Mouse (Mus musculus): Measurements from ENCODE around the gene Fgfbp1. TPM values are rescaled to one million over a fixed set of nuclear protein-coding genes. Genes with fewer than 3 reads are reported as not detected.

Gene Fgfbp1
- total RNA-seq (2022): 1 to 10 TPM; 3.0 to 7.8 (median 5.4) TPM

DNA sequence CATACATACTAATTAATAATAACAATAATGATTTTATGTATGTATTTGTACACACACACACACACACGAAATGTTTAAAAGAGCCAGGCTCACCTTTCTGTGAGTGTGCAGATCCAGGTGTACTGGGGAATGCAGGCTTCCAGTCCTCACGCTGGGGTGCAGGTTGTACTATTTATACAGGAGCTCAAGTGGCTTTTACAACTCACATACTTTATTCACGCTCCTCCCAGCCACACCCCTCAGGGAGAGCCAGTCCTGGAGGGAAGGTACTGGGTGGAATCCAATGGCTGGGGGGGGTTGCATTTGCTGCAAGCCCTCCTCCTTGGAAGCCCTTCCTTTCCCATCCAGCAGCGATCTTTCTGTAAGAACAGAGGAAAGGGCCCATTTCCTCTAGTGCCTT, at the start of gene Fgfbp1:
Gene Fgfbp1, minus strand, starts transcription at position 160 of the 400 bp plus-strand sequence.
- DNase-seq (ENCODE audit: low spot score in 2 of 2): no peak

DNA sequence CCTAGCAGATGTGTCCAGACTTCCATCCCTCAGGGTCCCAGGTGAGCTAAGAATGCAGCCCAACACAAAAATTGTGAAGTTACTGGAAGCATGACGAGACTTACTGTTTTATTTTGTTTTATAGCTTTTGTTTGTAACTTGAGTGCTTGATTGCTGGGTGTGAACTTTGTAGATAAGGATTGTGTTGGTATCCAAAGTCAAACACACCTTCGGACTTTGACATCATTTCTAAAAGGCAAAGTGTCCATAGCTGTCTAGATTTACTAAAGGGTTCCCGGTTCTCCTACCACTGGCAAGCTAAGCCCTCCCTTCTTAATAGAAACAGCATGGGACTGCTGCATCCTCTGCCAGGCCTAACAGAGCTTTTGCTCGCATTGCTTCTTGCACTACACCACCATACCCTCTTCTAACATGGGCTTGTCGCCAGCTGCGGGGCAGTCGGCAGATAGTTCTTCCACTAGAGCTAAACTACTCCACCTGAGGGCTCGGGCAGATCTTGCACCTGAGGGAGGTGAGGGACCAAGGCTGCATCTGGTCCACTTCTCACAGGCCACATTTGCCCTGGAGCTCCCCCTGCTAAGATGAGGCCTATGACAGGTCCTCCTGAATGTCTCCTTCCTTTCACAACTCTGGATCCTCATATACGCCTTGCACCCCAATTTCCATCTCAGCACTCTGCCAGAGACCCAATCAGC, 16.9 kb upstream of the Fgfbp1 start:
- no peak for DNase-seq (ENCODE audit: low spot score in 2 of 2)

DNA sequence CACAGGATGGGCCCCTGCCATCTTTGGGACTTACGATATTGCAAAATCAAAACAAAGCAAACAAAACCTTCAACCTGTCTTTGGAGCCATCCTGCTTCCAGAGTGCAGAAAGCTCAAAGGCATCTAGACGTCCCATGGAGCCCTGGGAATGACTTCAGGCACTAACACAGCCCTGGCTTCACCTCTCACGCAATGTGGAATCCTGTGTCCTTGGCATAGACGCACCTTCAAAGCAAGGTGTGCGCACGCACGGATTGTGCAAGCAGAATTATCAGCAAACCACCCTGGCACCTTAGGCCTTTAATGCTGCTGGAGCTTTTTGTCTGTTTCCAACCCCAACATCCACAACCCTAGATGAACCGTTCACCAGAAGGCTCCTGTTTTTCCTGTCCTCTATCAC, 16.0 kb upstream of the Fgfbp1 start:
- DNase-seq (ENCODE audit: low spot score in 2 of 2): no peak

DNA sequence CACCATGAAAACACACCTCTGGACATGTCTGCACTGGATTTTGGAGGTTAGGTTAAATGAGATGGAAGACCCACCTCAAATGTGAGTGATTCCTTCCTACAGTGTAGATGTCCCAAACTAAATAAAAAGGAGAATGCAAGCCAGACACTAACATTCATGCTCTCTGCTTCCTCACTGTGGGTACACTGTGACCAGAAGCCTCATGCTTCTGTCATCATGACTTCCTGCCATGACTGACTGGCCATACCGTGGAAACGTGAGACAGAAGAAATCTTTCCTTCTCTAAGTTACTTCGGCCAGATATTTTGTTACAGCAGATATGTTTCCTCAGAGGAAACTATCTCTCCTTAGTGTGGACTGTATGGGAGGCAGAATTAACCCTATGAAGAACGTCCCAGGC, 14.6 kb upstream of the Fgfbp1 start:
- no peak for DNase-seq (ENCODE audit: low spot score in 2 of 2)

DNA sequence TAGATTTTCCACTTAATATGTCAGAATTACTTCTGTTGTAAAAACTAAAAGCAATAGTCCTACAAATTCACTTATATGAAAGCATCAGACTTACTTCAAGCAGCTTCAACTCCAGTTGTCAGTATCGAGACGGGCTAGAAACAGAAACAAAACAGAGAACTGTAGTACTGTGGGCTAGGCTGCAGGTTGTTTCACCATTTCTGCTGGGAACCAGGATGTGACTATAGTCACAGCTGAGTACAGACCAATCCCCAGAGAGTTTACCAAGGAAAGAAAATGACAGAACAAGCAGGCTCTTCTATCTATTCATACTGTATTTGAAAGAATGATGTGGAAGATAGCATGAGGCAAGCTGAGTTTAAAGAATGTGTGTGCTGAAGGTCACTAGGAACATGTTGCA, 13.4 kb upstream of the Fgfbp1 start:
- no peak for DNase-seq (ENCODE audit: low spot score in 2 of 2)

DNA sequence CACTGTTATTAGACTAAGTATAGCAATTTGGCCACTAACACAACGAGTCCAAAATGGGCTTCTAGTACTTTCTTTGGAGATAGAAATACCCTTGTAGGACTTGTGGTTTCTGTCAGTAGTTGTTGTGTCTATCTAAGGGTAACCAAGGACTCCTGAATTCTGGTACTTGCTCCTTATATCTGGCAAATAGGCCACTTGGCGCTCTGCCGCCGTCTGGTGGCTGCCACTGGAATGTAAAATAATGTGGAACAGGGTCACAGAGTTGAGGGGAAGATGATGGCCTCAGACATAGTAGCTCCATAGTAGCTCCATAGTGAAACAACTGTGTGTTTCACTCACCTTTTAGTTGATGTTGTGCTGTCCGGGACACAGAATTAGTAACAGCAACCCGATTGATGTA, 8.7 kb upstream of the Fgfbp1 start:
- peak in 1 of 2 experiments; percentile 6 for DNase-seq (ENCODE audit: low spot score in 2 of 2)

DNA sequence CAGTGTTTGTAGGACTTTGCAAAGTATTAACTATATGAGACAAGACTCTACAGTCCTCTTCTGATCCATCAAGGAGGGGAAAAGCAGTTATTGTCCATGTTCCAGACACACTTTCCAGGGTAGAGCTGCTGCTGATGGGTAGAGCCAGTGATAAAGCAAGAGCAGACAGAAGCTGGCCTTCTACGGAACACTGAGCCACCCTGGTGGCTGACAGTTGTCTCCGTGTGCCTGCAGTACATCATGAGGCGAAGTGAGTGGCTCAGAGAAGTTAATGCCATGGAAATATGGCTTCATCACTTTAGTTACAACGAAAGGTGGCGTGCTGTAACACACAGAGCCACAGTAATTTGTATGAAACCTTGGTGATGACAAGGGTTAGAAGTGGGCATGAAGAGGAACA, 7.4 kb upstream of the Fgfbp1 start:
- DNase-seq (ENCODE audit: low spot score in 2 of 2): no peak

DNA sequence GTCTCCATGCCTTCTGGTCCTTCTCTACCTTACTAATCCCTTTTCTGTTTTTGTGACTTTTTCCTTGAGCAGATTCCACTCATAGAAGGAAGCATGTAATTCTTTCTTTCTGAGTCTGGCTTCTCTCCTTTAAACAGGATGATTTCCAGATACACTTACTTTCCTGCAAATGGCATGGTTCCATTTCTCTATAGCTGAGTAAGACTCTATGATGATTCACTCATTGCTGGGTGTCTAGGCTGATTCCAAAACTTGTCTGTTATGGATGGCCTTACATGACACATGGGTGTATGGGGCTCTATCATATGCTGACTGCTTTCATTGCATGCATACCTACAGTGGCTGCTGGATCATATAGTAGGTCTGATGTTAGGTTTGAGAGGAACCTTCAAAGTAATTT, 4.6 kb upstream of the Fgfbp1 start:
- no peak for DNase-seq (ENCODE audit: low spot score in 2 of 2)

DNA sequence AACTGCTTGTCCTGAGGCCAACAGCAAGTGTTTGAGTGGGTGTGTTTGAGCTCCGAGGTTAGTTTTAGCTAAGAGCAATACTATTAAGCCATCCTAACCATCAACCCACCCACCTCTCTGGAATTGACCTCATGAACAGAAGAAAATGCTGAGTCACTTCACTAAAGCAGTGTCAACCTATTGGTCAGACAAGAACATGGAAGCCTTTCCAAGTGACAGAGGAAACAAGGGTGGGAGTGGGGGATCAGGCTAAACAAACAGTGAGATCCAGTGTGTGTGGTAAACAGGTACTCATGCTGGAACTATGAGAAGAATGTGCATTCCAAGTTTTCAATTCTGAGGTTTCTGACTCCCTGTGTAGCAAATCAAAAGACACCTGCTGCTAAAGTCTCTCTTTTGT, 1.3 kb upstream of the Fgfbp1 start:
- no peak for DNase-seq (ENCODE audit: low spot score in 2 of 2)

DNA sequence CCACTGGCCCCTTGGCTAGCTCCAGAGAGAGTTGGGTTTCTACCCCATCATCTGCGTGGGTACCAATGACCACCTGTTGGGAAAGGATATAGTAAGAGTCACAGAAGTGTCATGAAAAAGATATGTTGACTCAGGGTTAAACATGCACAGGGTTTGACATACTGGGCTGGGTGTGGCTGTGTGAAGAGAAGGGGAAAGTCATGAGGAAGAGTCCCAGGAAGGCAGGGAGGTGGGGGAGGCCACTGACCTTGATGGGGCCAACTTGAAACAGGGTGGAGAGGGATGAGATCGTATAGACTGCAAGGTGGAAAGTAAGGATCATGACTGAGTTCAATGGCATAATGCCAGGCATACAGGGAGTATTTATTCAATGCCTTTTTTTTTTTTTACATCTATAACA, 1.2 kb downstream of the Fgfbp1 start:
- no peak for DNase-seq (ENCODE audit: low spot score in 2 of 2)

DNA sequence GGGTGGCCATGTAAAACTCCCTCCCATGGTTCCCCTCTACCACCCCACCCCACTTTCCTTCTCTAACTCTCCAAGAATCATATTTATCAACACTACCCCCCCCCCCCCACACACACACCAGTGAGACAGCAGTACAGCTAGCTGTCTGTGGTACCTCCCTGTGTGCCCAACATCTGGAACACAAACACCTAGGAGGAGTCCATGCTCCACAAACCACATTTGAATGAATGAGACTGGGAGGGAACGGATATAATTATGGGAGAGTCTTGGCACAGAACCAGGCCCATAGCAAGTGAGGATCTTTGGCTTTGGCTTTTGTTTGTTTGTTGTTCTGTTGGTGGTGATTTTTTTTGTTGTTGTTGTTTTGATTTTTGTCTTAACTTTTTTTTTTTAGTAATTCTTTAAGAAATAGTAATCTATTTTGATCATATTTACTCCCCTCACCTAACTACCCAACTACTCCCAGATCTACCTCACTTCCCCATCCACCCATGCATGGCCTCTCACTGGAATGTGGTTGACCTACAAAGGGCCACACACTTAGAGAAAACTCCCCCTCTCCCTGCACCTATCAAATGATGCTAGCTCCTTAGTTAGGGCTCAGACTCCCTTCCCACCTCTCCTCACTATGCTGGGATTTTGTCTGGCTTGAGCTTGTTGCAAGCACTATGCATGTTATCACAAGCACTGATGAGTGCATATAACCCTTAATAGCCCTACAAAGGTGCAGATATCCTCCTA, 4.6 kb downstream of the Fgfbp1 start:
- no peak for DNase-seq (ENCODE audit: low spot score in 2 of 2)

DNA sequence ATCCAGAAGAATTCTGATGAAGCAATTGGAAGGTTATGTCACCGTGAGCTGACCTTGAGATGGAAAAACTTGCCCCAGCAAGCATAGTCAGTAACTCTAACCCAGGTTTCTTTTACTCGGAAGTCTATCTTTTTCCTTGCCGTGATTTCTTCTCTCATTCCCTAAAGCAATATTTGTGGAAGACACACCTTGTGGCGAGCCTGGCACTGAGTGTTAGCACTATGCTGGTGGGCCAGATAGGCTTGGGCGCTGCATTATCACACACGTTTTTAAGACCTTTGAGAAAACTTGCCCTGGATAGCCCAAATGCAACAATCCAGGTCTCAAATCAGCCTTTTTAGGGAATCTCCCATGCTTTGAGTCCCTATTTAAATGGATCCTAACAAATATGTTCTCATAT, 7.4 kb downstream of the Fgfbp1 start:
- DNase-seq (ENCODE audit: low spot score in 2 of 2): no peak

DNA sequence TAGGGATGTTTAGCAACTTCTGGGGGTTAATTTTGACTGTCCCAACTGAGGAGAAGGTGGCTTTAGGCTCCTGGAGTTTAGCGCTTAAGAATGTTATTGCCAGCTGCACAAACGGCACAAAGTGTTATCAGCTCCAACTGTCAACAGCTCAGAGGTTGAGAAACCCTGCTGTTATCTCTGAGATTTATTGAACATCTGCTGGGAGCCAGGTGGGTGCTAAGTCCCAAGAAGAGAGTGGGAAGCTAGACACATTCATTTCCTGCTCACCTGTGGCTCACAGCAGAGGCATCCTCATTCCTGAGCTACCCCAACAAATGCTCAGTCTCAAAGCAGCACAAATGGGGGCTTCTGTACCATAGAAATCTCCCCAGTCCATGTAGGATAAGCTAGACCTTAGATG, 10.4 kb downstream of the Fgfbp1 start:
- DNase-seq (ENCODE audit: low spot score in 2 of 2): no peak

DNA sequence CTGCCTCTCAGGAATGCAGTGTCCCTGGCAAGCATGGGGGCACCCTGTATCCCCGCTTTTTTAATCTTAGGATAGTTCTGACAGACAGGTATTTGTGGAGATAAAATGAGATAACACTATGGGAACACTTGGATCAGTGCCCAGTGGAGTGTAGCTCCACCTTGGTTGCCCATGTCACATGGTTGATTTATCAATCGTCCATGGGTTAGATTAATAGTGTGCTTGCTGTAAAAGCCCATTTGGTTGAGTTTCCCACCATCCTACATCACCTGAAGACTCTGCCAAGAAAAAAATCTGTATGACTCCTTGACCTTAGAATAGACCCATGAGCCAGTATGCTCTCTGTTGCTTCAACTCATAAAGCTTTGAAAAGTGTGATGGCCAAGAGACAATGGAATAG, 11.0 kb downstream of the Fgfbp1 start:
- DNase-seq (ENCODE audit: low spot score in 2 of 2): no peak

DNA sequence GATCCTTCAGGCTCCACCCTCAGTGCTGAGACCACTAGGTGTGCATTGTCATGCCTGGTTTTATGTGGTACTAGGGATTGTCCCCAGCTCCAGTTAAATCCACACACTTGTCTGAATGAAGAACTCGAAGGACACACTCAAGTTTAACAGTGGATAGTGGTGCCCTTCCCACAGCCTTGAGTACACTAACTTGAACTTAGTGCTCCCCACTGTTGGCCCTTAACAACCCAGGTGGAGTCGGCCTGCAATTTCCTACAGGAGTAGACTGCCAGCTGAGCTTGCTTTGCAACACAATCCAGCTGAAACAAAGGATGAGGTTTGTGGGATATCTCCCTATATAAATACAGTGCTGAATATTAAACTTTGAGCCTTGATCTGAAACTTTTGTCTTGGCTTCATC, 12.9 kb downstream of the Fgfbp1 start:
- DNase-seq (ENCODE audit: low spot score in 2 of 2): no peak

DNA sequence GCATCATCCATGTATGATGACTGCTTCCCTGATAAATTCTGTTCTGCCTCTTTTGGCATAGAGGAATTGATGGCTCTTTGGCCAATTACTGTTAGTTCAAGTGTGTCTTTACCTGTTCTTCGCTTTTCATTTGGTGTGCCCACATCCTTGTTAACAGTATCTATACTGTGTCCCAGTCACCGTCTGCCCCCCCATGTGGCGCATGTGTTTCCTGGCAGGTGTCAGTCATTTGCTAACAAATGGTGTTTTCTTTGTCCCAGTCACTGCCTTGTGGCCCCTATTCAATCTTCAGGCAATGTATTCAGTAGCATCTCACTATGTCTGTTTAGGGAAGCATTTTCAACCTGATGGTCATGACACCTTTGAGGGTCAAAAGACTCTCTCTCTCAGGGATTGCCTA, 20.5 kb downstream of the Fgfbp1 start:
- no peak for DNase-seq (ENCODE audit: low spot score in 2 of 2)

DNA sequence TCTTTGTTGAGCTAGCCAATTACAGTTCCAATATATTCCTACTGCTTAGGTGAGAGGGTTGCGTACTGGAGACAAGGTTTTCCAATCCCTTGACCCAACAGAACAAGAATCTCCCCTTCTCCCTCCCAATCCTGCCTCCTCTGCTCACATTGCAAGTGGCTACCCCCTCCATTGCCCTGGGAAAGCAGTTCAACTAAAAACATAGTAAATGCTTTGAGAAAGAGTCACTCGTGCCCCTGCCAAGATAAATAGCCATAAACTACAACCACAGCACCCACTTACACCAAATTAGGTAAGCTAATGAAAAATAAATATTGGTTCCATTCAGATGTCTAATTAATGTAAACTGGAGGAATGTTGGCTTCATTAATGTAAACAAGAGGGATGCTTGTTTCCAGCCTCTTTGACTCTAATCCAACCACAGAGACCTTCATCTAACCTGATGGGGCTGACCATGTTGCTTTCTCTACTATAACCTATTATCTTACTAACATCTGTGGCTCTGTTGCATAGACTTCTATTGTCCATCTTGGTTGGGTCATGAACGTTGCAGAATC, 21.6 kb downstream of the Fgfbp1 start:
- DNase-seq (ENCODE audit: low spot score in 2 of 2): no peak

DNA sequence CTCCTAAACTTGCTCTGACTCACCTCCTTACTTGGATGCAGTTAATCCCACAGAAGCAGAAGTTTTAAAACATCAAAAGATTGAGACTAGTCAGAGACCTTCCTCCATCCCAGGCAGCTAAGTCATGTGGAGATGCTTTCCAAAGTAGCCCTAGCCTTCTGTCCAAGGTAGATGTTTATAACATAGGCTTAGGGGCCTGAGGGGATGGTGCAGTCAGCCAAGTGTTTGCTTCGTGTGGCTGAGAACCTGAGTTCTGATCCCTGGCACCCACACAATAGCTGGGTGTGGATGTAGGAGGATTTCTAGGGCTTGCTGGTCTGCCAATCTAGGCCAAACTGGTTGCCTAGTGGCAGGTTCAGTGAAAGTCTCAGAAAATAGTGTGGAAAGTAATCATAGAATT, 28.3 kb downstream of the Fgfbp1 start:
- DNase-seq (ENCODE audit: low spot score in 2 of 2): no peak

DNA sequence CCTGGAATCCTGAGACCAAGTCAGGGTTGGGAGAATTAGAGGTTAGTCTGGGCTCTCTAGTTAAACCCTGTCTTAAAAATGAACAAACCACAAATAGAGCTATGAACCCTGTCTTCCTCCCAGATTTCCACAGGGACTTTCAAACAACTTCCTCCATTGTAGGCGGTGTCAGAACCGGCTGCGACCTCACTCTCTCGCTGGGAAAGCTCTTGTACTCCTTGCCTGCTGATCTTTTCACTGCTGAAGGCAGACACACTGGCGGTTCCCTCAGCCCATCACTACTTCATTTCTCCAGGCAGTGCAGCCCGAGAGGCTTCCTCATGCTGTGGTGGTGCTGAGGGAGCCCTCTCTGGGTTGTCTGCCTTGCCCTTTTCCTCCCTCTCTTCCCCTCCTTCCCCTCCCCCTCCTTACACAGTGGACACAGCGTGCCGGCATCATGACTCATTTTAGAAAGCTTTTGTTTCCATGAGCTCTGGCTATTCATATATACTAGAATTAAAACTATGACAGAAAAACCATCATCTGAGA, 32.8 kb downstream of the Fgfbp1 start:
- no peak for DNase-seq (ENCODE audit: low spot score in 2 of 2)

DNA sequence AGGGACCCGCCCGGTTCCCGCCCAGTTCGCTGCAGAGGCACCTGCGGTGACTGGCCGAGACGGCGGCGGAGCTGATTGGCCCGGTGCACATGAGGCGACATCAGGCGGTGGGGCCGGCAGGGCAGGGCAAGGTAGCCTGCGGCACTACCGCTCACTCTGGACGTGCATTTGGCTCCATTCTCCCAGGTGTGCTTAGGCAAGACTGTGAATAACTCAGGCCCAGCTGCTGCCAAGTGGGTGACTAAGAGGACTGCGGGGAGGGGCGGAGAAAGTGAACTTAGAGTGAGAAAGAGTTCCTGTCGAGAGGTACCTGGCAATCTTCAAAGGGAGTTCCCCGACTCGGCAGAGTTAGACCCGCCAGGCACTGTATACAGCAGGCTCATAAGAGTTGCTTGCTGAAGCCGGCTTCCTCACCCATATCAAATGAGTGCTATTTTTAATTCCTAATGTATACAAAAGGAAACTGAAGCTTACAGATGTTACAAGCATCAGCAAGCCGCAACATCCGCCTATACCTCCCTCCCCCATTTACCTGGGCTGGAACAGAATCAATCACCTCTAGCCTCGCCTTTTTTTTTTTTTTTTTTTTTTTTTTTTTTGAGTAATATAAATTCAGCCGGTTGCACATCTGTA, 33.4 kb downstream of the Fgfbp1 start:
- no peak for DNase-seq (ENCODE audit: low spot score in 2 of 2)

DNA sequence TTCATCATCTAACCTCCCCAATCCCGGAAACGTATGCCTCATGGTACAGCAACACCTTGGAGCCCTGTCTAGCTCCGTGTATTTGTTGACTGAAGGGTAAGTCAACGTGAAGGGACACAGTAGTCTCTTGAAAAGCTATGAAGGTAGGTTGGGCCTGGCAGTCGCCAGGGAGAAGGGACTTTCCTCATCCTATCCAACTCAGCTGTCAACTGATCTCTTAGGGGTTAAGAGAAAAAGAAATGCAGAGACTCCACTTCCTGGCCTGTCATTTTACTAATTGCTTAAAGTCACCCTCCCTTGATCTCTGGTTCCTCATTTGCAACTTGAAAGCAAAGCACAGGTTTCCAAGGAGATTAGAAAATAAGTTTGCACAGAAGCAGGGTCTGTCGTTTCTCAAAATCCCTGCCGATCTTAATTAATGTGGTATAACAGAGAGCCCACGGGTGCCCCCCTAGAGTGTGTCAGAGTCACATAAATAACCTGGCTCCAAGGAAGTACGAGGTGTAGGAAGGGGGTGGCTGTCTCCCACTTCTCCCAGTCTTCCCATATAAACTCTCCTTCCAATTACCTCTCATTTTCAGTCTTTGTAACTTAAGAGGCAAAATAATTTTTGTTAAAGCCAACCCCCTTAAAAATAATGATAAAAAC, 34.1 kb downstream of the Fgfbp1 start:
- no peak for DNase-seq (ENCODE audit: low spot score in 2 of 2)

DNA sequence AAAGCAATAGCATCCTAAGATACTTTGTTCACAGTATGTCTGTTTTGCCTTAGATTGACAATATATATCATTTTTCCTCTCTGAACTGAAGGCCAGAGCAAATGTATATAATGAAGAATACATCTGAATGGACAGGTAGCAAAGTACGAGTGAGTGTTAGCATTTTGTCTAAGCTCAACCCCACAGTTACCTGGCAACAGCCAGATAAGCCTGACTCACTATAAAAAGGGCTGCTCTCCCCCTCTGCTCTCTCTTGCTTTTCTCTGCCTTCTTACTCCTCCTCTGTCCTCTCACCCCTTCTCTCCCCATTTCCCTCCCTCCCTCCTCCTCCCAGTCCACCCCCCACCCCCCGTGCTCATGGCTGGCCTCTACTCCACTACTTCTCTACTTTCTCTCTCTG, 48.3 kb downstream of the Fgfbp1 start:
- DNase-seq (ENCODE audit: low spot score in 2 of 2): no peak
